In the genomic region with DNA sequence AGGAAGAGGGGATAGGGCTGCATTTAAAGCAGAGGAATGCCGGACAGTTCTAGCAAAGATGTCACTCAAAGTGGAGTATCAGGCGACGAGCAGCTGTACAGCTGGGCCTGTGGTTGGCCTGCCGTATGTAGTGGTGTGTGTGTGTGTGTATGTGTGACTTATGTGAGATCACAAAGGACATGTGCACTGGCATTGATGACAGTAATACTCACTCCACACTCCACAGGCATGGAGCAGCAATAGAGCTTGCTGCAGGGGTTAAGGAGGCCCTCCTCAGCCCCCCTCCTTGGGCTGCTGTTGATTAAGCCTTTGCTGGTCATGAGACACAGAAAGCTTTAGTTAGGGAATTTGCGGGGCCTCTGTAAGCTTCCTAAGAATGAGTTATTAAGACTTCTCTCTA, we compare ENCODE assay signal across 12 mouse cellular contexts.
DNase-seq lines count a peak whose midpoint lies in the region; ATAC-seq and TF ChIP-seq lines count a peak whose summit lies in the region.
"Had no signal": no experiment of that assay in that cellular context is flagged by ENCODE, and none has a peak within 500 bp of the region (broad histone marks: within the 10 kb centered on the region; RNA-seq: fewer than 3 reads in every experiment).

No protein-coding gene starts in this region.

- peak overlapping the region; percentile 8 for H3K4me2 ChIP-seq in heart, embryonic 16.5 days (ENCODE audit: low read depth, low read length)
- H3K4me2 ChIP-seq: embryonic facial prominence, embryonic 15.5 days; limb, embryonic 12.5 days had no signal

- WGBS in heart, embryonic 16.5 days, result 50% methylated on average over 5 of the region's 5 CpGs
- WGBS in bone marrow, adult 2 months, result 6% methylated on average over 5 of the region's 5 CpGs

- H3K27me3 ChIP-seq in heart, embryonic 16.5 days (ENCODE audit: control insufficient read depth, insufficient read depth, low read length), result no peaks in the 10 kb centered on the region
- H3K27me3 ChIP-seq: embryonic facial prominence, embryonic 15.5 days; limb, embryonic 12.5 days had no signal

- no peak for DNase-seq in heart, adult 8-10 months (ENCODE audit: low spot score)
- peak; percentile 35 for DNase-seq in A20 (ENCODE audit: low read depth, low spot score)
- DNase-seq in embryo, embryonic 10.5 days (ENCODE audit: low spot score), result no peak
- DNase-seq in cerebellum, adult 11 months, result no peak
- no peak for DNase-seq in cerebellum, postnatal 36 days
- DNase-seq: forebrain, postnatal 0 days had no signal

- no peak overlapping the region for H3K9ac ChIP-seq in heart, embryonic 16.5 days (ENCODE audit: low read length)
- H3K9ac ChIP-seq: embryonic facial prominence, embryonic 15.5 days; forebrain, postnatal 0 days; limb, embryonic 12.5 days had no signal

- peaks cover 21% of the 10 kb centered on the region for H3K4me1 ChIP-seq in heart, embryonic 16.5 days (ENCODE audit: control insufficient read depth, insufficient read depth, low read length)
- H3K4me1 ChIP-seq in bone marrow, adult 2 months (ENCODE audit: control insufficient read depth, insufficient read depth, low read length), result peaks cover 15% of the 10 kb centered on the region

- TF ChIP-seq CTCF in bone marrow, adult 2 months (IDR thresholded peaks at IDR 0.05; ENCODE audit: control insufficient read depth, insufficient read depth, low read length), result no peak

- ATAC-seq in heart, embryonic 16.5 days (replicated peaks; ENCODE audit: extremely low read depth, insufficient read depth, low FRiP score), result no peak
- ATAC-seq in megakaryocyte-erythroid progenitor cell, adult 5-6 weeks (replicated peaks; ENCODE audit: low FRiP score, low TSS enrichment, poor library complexity, severe bottlenecking), result peak; percentile 35
- ATAC-seq: forebrain, postnatal 0 days had no signal

- TF ChIP-seq POLR2A in bone marrow, adult 2 months (IDR thresholded peaks at IDR 0.05; ENCODE audit: borderline replicate concordance, control insufficient read depth, low read depth, low read length), result no peak

- no peaks in the 10 kb centered on the region for H3K36me3 ChIP-seq in heart, embryonic 16.5 days (ENCODE audit: control insufficient read depth, insufficient read depth)
- H3K36me3 ChIP-seq: embryonic facial prominence, embryonic 15.5 days; limb, embryonic 12.5 days had no signal

- no peaks in the 10 kb centered on the region for H3K9me3 ChIP-seq in heart, embryonic 16.5 days (replicated peaks; ENCODE audit: control insufficient read depth, low read length)
- H3K9me3 ChIP-seq: embryonic facial prominence, embryonic 15.5 days; limb, embryonic 12.5 days had no signal

- H3K4me3 ChIP-seq in heart, embryonic 16.5 days (ENCODE audit: low read length), result no peak overlapping the region
- peak overlapping the region; percentile 34 for H3K4me3 ChIP-seq in bone marrow, adult 2 months (replicated peaks; ENCODE audit: control insufficient read depth, low read depth, low read length)
- H3K4me3 ChIP-seq: embryonic facial prominence, embryonic 15.5 days; layer of hippocampus, adult 2 months; limb, embryonic 12.5 days had no signal

- H3K27ac ChIP-seq in heart, embryonic 16.5 days (ENCODE audit: low read length), result peak overlapping the region; percentile 25; the same call in 1 of the 2 replicates
- no peak overlapping the region; the same call in 1 of the 2 replicates for H3K27ac ChIP-seq in bone marrow, adult 2 months (ENCODE audit: control insufficient read depth, insufficient read depth, low read depth, low read length, poor library complexity)
- H3K27ac ChIP-seq: embryonic facial prominence, embryonic 15.5 days; layer of hippocampus, adult 2 months; limb, embryonic 12.5 days had no signal
